Mouse (Mus musculus) thymus, adult 2 months (tissue): ENCODE measurements around the gene Olfr1477.

ENCODE experiments used
- CTCF ChIP-seq: fragments of 200-500 bp; IDR thresholded peaks from 2 replicates; pipeline ENCODE4 v1.5.1; 2012; ENCODE audit warnings: mild to moderate bottlenecking, control low read depth, low read length, moderate library complexity, borderline replicate concordance; ENCODE audit not compliant: control insufficient read depth, poor library complexity, insufficient read depth; ENCODE audit errors: extremely low read depth
- POLR2A ChIP-seq: fragments of 200-500 bp; IDR thresholded peaks from 2 replicates; pipeline ENCODE4 v1.6.1; 2012; ENCODE audit warnings: mild to moderate bottlenecking, low read length, control low read depth, moderate library complexity; ENCODE audit not compliant: control insufficient read depth, poor library complexity, insufficient read depth; ENCODE audit errors: extremely low read depth

- TF ChIP-seq CTCF (no peak), POLR2A (no peak)
Measured at GRCm38 (mm10) chr19:13500246-13500645, at the start of gene Olfr1477.
